Mouse (Mus musculus): ENCODE measurements around the gene Rpusd2. TPM values are rescaled to one million over a fixed set of nuclear protein-coding genes. Genes with fewer than 3 reads are reported as not detected.
"Not testable (repeated sequence)": the region's sequence is repeated elsewhere in the genome, so short reads cannot be mapped to it uniquely, and the experiment has no call there.

Rpusd2 gene
- 1 to 10 TPM; 6.3 to 6.7 TPM for total RNA-seq (2021)

GRCm38 (mm10) chr2:119034656-119035396 is at the start of gene Rpusd2:
Gene Rpusd2 (plus strand): TSS chr2:119034790.
- intact Hi-C loops (cut with DNase I) = loop anchor here (10.0 kb wide), 1 partner anchor 250 kb away; the partner anchor contains the start of gene Vps18
- DNase-seq (ENCODE audit: extremely low spot score in 1 of 2, low spot score in 2 of 2) = peak; percentile 94 to 95

GRCm38 (mm10) chr2:118995490-118995889 is 39.1 kb upstream of the Rpusd2 start:
- no peak for DNase-seq (ENCODE audit: extremely low spot score in 1 of 2, low spot score in 2 of 2)
- intact Hi-C loops (cut with DNase I) = no loop called here

- DNase-seq (ENCODE audit: extremely low spot score in 1 of 2, low spot score in 2 of 2) = no peak
- intact Hi-C loops (cut with DNase I) = no loop called here
Observed at GRCm38 (mm10) chr2:118995919-118996797, 38.4 kb upstream of the Rpusd2 start.

- intact Hi-C loops (cut with DNase I) = no loop called here
- no peak for DNase-seq (ENCODE audit: extremely low spot score in 1 of 2, low spot score in 2 of 2)
Observed at GRCm38 (mm10) chr2:118996798-118997105, 37.8 kb upstream of the Rpusd2 start.

- no peak for DNase-seq (ENCODE audit: extremely low spot score in 1 of 2, low spot score in 2 of 2)
- intact Hi-C loops (cut with DNase I) = no loop called here
Observed at GRCm38 (mm10) chr2:118998115-118998866, 36.3 kb upstream of the Rpusd2 start.

GRCm38 (mm10) chr2:118999025-118999639 is 35.5 kb upstream of the Rpusd2 start:
- no peak for DNase-seq (ENCODE audit: extremely low spot score in 1 of 2, low spot score in 2 of 2)
- intact Hi-C loops (cut with DNase I) = no loop called here

GRCm38 (mm10) chr2:119006886-119007285 is 27.7 kb upstream of the Rpusd2 start:
- intact Hi-C loops (cut with DNase I) = no loop called here
- DNase-seq (ENCODE audit: extremely low spot score in 1 of 2, low spot score in 2 of 2) = no peak

GRCm38 (mm10) chr2:119009376-119009775 is 25.2 kb upstream of the Rpusd2 start:
- no peak for DNase-seq (ENCODE audit: extremely low spot score in 1 of 2, low spot score in 2 of 2)
- intact Hi-C loops (cut with DNase I) = no loop called here

GRCm38 (mm10) chr2:119014989-119015388 is 19.6 kb upstream of the Rpusd2 start:
- intact Hi-C loops (cut with DNase I) = no loop called here
- no peak for DNase-seq (ENCODE audit: extremely low spot score in 1 of 2, low spot score in 2 of 2)

GRCm38 (mm10) chr2:119015604-119016180 is 18.9 kb upstream of the Rpusd2 start:
- DNase-seq (ENCODE audit: extremely low spot score in 1 of 2, low spot score in 2 of 2) = no peak
- intact Hi-C loops (cut with DNase I) = no loop called here

- intact Hi-C loops (cut with DNase I); DNase-seq (ENCODE audit: extremely low spot score in 1 of 2, low spot score in 2 of 2): not testable (repeated sequence)
Observed at GRCm38 (mm10) chr2:119016312-119016711, 18.3 kb upstream of the Rpusd2 start.

GRCm38 (mm10) chr2:119017647-119018046 is 16.9 kb upstream of the Rpusd2 start:
- no peak for DNase-seq (ENCODE audit: extremely low spot score in 1 of 2, low spot score in 2 of 2)
- intact Hi-C loops (cut with DNase I) = no loop called here

- intact Hi-C loops (cut with DNase I) = no loop called here
- DNase-seq (ENCODE audit: extremely low spot score in 1 of 2, low spot score in 2 of 2) = no peak
Observed at GRCm38 (mm10) chr2:119018391-119019122, 16.0 kb upstream of the Rpusd2 start.

GRCm38 (mm10) chr2:119019131-119019530 is 15.5 kb upstream of the Rpusd2 start:
- no peak for DNase-seq (ENCODE audit: extremely low spot score in 1 of 2, low spot score in 2 of 2)
- intact Hi-C loops (cut with DNase I) = no loop called here

- DNase-seq (ENCODE audit: extremely low spot score in 1 of 2, low spot score in 2 of 2) = no peak
Observed at GRCm38 (mm10) chr2:119019538-119019937, 15.1 kb upstream of the Rpusd2 start.

GRCm38 (mm10) chr2:119023154-119023660 is 11.4 kb upstream of the Rpusd2 start:
- intact Hi-C loops (cut with DNase I) = no loop called here
- no peak for DNase-seq (ENCODE audit: extremely low spot score in 1 of 2, low spot score in 2 of 2)

More at GRCm38 (mm10) chr2:119019538-119019937, 15.1 kb upstream of the Rpusd2 start:
- intact Hi-C loops (cut with DNase I) = no loop called here

GRCm38 (mm10) chr2:119024536-119025238 is 9.9 kb upstream of the Rpusd2 start:
- intact Hi-C loops (cut with DNase I) = no loop called here
- no peak for DNase-seq (ENCODE audit: extremely low spot score in 1 of 2, low spot score in 2 of 2)
